Mouse (Mus musculus) erythroblast, adult 5-6 weeks (primary cell): ENCODE results near the gene Gm42878. TPM values are rescaled to one million over a fixed set of nuclear protein-coding genes. Genes with fewer than 3 reads are reported as not detected.

Experiments
- ATAC-seq: replicated peaks from 2 replicates; pipeline ENCODE4 v1.8.0; 2016; ENCODE audit warnings: moderate number of reproducible peaks, mild to moderate bottlenecking, moderate TSS enrichment, inconsistent platforms; ENCODE audit not compliant: poor library complexity, low FRiP score, severe bottlenecking
- total RNA-seq, 2 experiments: library from RNA; stranded (forward) in 1 of 2; stranded (reverse) in 1 of 2; fragments of 150-400 nt in 1 of 2; fragments of 200-764, 138-1000 nt in 1 of 2; gene quantifications; 2 replicates each; pipeline versions ENCODE4 v1.2.3 to v1.2.4; 2015 to 2017; ENCODE audit warnings: low replicate concordance in 2 of 2

The Gm42878 gene
- total RNA-seq, 2 experiments from 2014 or later: 0.60 TPM; not detected in 1

GRCm38 (mm10) chr5:121503231-121503630, 42.1 kb downstream of the Gm42878 start, which contains the start of gene Adam1b:
Gene Adam1b (minus strand): TSS chr5:121503435.
- no peak for ATAC-seq

- ATAC-seq: peak; percentile 7; the same call in 1 of the 2 replicates
Observed at GRCm38 (mm10) chr5:121501424-121501996, 43.8 kb downstream of the Gm42878 start.

- ATAC-seq: no peak
Observed at GRCm38 (mm10) chr5:121500719-121501118, 44.6 kb downstream of the Gm42878 start.

DNA sequence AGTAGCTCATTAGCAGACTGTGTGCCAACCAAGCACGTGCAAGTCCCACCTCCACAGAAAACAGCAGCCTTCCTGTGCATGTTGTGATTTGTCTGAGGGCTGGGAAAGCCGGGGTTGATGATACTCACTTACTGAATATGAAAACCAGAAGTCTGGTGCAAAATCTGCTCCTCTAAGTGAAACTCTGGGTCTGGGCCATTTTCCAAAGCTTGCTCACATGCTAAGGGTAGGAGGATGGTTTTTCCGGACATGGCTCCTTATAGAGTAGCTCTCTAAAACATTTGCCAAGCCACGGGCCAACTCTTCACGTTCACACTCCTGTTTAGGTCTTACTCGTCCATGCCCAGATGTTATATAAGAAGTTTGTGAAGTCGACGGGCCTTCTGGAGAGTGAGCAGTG, 52.0 kb downstream of the Gm42878 start:
- ATAC-seq: no peak

GRCm38 (mm10) chr5:121484801-121485200, 60.5 kb downstream of the Gm42878 start:
- no peak for ATAC-seq

- peak; percentile 73 for ATAC-seq
Observed at GRCm38 (mm10) chr5:121477680-121478079, 67.6 kb downstream of the Gm42878 start.

GRCm38 (mm10) chr5:121476040-121476439, 69.2 kb downstream of the Gm42878 start:
- ATAC-seq: peak; percentile 29; the same call in 1 of the 2 replicates

- no peak for ATAC-seq
Observed at GRCm38 (mm10) chr5:121474610-121475009, 70.7 kb downstream of the Gm42878 start.

GRCm38 (mm10) chr5:121472411-121472810, 72.9 kb downstream of the Gm42878 start:
- no peak for ATAC-seq

DNA sequence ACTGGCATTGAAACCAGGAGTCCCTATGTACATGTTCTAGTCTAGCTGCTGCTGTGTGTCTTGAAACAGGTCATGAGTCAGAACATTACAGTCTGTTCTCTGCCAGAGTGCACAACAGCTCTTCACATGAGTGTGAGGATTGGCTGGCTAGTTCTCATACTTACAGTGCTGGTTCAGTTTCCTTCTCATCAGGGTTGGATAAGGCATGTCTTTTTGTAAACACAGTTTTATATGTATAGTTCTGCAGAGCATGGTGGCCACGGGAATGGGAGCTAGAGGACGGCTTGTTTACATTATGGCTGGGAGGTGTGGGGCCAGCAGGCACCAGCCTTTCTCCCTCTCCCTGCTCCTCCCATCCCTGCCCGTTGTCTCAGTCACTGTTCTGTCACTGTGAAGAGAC, 75.7 kb downstream of the Gm42878 start:
- ATAC-seq: no peak

Other genes starting within 250 kb of the Gm42878 start
- gene Trafd1, start 159.8 kb downstream of the Gm42878 start, total RNA-seq (2015; ENCODE audit: low replicate concordance): 19.4 and 30.3 TPM in 2 replicates
- 19.3 and 26.5 TPM in 2 replicates for gene Trafd1, start 159.8 kb downstream of the Gm42878 start, total RNA-seq (2017; ENCODE audit: low replicate concordance)
- 7.9 and 10.4 TPM in 2 replicates for gene Naa25, start 147.5 kb downstream of the Gm42878 start, total RNA-seq (2015; ENCODE audit: low replicate concordance)
- gene Naa25, start 147.5 kb downstream of the Gm42878 start, total RNA-seq (2017; ENCODE audit: low replicate concordance): 14.2 and 16.6 TPM in 2 replicates
- gene Tmem116, start 93.6 kb downstream of the Gm42878 start, total RNA-seq (2015; ENCODE audit: low replicate concordance): not detected in 2 replicates
- 0.42 and 1.4 TPM in 2 replicates for gene Tmem116, start 93.6 kb downstream of the Gm42878 start, total RNA-seq (2017; ENCODE audit: low replicate concordance)
- 37.8 and 44.6 TPM in 2 replicates for gene Erp29, start 93.0 kb downstream of the Gm42878 start, total RNA-seq (2015; ENCODE audit: low replicate concordance)
- gene Erp29, start 93.0 kb downstream of the Gm42878 start, total RNA-seq (2017; ENCODE audit: low replicate concordance): 76.1 and 121 TPM in 2 replicates
- not detected in 2 replicates for gene Adam1b, start 42.0 kb downstream of the Gm42878 start, total RNA-seq (2015; ENCODE audit: low replicate concordance)
- gene Adam1b, start 42.0 kb downstream of the Gm42878 start, total RNA-seq (2017; ENCODE audit: low replicate concordance): not detected in 2 replicates
- 0.38 and 1.3 TPM in 2 replicates for gene Adam1a, start within 50 bp of the Gm42878 start, total RNA-seq (2015; ENCODE audit: low replicate concordance)
- gene Adam1a, start within 50 bp of the Gm42878 start, total RNA-seq (2017; ENCODE audit: low replicate concordance): 0.85 and 1.4 TPM in 2 replicates
- gene Mapkapk5, start 423 bp upstream of the Gm42878 start, total RNA-seq (2015; ENCODE audit: low replicate concordance): 51.0 and 70.3 TPM in 2 replicates
- gene Mapkapk5, start 423 bp upstream of the Gm42878 start, total RNA-seq (2017; ENCODE audit: low replicate concordance): 36.1 and 43.6 TPM in 2 replicates
- 28.2 and 58.1 TPM in 2 replicates for gene Aldh2, start 48.3 kb upstream of the Gm42878 start, total RNA-seq (2015; ENCODE audit: low replicate concordance)
- 96.6 and 99.4 TPM in 2 replicates for gene Aldh2, start 48.3 kb upstream of the Gm42878 start, total RNA-seq (2017; ENCODE audit: low replicate concordance)
- gene Acad12, start 73.5 kb upstream of the Gm42878 start, total RNA-seq (2015; ENCODE audit: low replicate concordance): 1.9 and 3.1 TPM in 2 replicates
- 0.14 and 0.51 TPM in 2 replicates for gene Acad12, start 73.5 kb upstream of the Gm42878 start, total RNA-seq (2017; ENCODE audit: low replicate concordance)
- gene Acad10, start 115.0 kb upstream of the Gm42878 start, total RNA-seq (2015; ENCODE audit: low replicate concordance): 2.1 and 3.7 TPM in 2 replicates
- gene Acad10, start 115.0 kb upstream of the Gm42878 start, total RNA-seq (2017; ENCODE audit: low replicate concordance): 0.14 and 0.26 TPM in 2 replicates
- gene Brap, start 115.1 kb upstream of the Gm42878 start, total RNA-seq (2015; ENCODE audit: low replicate concordance): 30.4 and 45.1 TPM in 2 replicates
- 67.0 and 88.8 TPM in 2 replicates for gene Brap, start 115.1 kb upstream of the Gm42878 start, total RNA-seq (2017; ENCODE audit: low replicate concordance)
- 97.4 and 97.8 TPM in 2 replicates for gene Atxn2, start 165.9 kb upstream of the Gm42878 start, total RNA-seq (2015; ENCODE audit: low replicate concordance)
- gene Atxn2, start 165.9 kb upstream of the Gm42878 start, total RNA-seq (2017; ENCODE audit: low replicate concordance): 166 and 169 TPM in 2 replicates